Mouse (Mus musculus): Measurements from ENCODE around the gene AI837181. TPM values are rescaled to one million over a fixed set of nuclear protein-coding genes. Genes with fewer than 3 reads are reported as not detected.

The AI837181 gene
- polyA plus RNA-seq, 2 experiments: 10.7 to 16.7 TPM

GRCm38 (mm10) chr19:5388588-5389242, 36.2 kb upstream of the AI837181 start, which contains the start of gene Sart1:
Gene Sart1, minus strand, starts transcription at chr19:5388703.
- Histone ChIP-seq H3K27me3 (ENCODE audit: control insufficient read depth, insufficient read depth, low read length) (no peaks in the 10 kb centered on the region), H3K9me3 (ENCODE audit: control insufficient read depth, low read length) (no peaks in the 10 kb centered on the region), H3K36me3 (replicated peaks; ENCODE audit: control insufficient read depth, insufficient read depth, low read depth) (peaks cover 8% of the 10 kb centered on the region), H3K4me1 (replicated peaks; ENCODE audit: control insufficient read depth in 2 of 2, insufficient read depth in 2 of 2, low read length in 1 of 2) (peaks cover 23 to 25% of the 10 kb centered on the region in 2 experiments), H3K9ac (replicated peaks) (peak within 1 kb of the TSS; percentile 91), H3K4me2 (ENCODE audit: low read depth) (peak within 1 kb of the TSS; percentile 99), H3K27ac (peak within 1 kb of the TSS; percentile 92), H3K4me3 (ENCODE audit: insufficient read depth in 1 of 2, low read depth in 2 of 2, low read length in 2 of 2) (peak within 1 kb of the TSS; percentile 80 to 92)
- TF ChIP-seq CTCF (IDR thresholded peaks at IDR 0.05; ENCODE audit: low read depth) (no peak), EP300 (IDR thresholded peaks at IDR 0.05; ENCODE audit: low read depth) (no peak)
- DNase-seq (ENCODE audit: low read depth in 3 of 3, low spot score in 3 of 3) (peak; percentile 91 to 93 (median 92)), ATAC-seq (ENCODE audit: insufficient read depth) (peak; percentile 92)
- 1% methylated on average over 43 of the region's 43 CpGs for WGBS (ENCODE audit: insufficient replicate concordance)

- peak overlapping the region; percentile 99 for H3K4me2 ChIP-seq (ENCODE audit: low read depth)
- under 1% methylated on average over 12 of the region's 12 CpGs for WGBS (ENCODE audit: insufficient replicate concordance)
- peak overlapping the region; percentile 80 to 92 for H3K4me3 ChIP-seq (ENCODE audit: insufficient read depth in 1 of 2, low read depth in 2 of 2, low read length in 2 of 2)
- peak overlapping the region; percentile 92 for H3K27ac ChIP-seq
- no peak; the same call in 1 of the 2 replicates for TF ChIP-seq EP300 (IDR thresholded peaks at IDR 0.05; ENCODE audit: low read depth)
- no peak for TF ChIP-seq CTCF (IDR thresholded peaks at IDR 0.05; ENCODE audit: low read depth)
- DNase-seq (ENCODE audit: low read depth in 3 of 3, low spot score in 3 of 3): peak; percentile 49 to 58 (median 55)
- H3K27me3 ChIP-seq (ENCODE audit: control insufficient read depth, insufficient read depth, low read length): no peaks in the 10 kb centered on the region
- no peaks in the 10 kb centered on the region for H3K9me3 ChIP-seq (ENCODE audit: control insufficient read depth, low read length)
- peak; percentile 49; the same call in 1 of the 2 replicates for ATAC-seq (ENCODE audit: insufficient read depth)
- H3K4me1 ChIP-seq (replicated peaks; ENCODE audit: control insufficient read depth in 2 of 2, insufficient read depth in 2 of 2, low read length in 1 of 2): peaks cover 23 to 25% of the 10 kb centered on the region in 2 experiments
- peak overlapping the region; percentile 91 for H3K9ac ChIP-seq (replicated peaks)
- H3K36me3 ChIP-seq (replicated peaks; ENCODE audit: control insufficient read depth, insufficient read depth, low read depth): no peaks in the 10 kb centered on the region; the same call in 1 of the 2 replicates
Measured at GRCm38 (mm10) chr19:5389647-5390046, 35.3 kb upstream of the AI837181 start.

- H3K4me1 ChIP-seq (replicated peaks; ENCODE audit: control insufficient read depth in 2 of 2, insufficient read depth in 2 of 2, low read length in 1 of 2): peaks cover 23 to 25% of the 10 kb centered on the region in 2 experiments
- DNase-seq (ENCODE audit: low read depth in 3 of 3, low spot score in 3 of 3) (no peak), ATAC-seq (ENCODE audit: insufficient read depth) (no peak)
- peak overlapping the region; percentile 92 for H3K27ac ChIP-seq
- TF ChIP-seq CTCF (IDR thresholded peaks at IDR 0.05; ENCODE audit: low read depth): no peak
- no peak for TF ChIP-seq EP300 (IDR thresholded peaks at IDR 0.05; ENCODE audit: low read depth)
- H3K4me3 ChIP-seq (ENCODE audit: insufficient read depth in 1 of 2, low read depth in 2 of 2, low read length in 2 of 2): peak overlapping the region; percentile 80 to 92; a peak in 2 of 4 replicates
- no peaks in the 10 kb centered on the region for H3K9me3 ChIP-seq (ENCODE audit: control insufficient read depth, low read length)
- WGBS (ENCODE audit: insufficient replicate concordance): 67% methylated on average over 8 of the region's 8 CpGs
- H3K36me3 ChIP-seq (replicated peaks; ENCODE audit: control insufficient read depth, insufficient read depth, low read depth): no peaks in the 10 kb centered on the region
- H3K9ac ChIP-seq (replicated peaks): peak overlapping the region; percentile 91
- no peaks in the 10 kb centered on the region for H3K27me3 ChIP-seq (ENCODE audit: control insufficient read depth, insufficient read depth, low read length)
- H3K4me2 ChIP-seq (ENCODE audit: low read depth): peak overlapping the region; percentile 99
Measured at GRCm38 (mm10) chr19:5390416-5390815, 34.5 kb upstream of the AI837181 start.

- H3K9me3 ChIP-seq (ENCODE audit: control insufficient read depth, low read length): no peaks in the 10 kb centered on the region
- DNase-seq (ENCODE audit: low read depth in 3 of 3, low spot score in 3 of 3) (no peak), ATAC-seq (ENCODE audit: insufficient read depth) (no peak)
- H3K27ac ChIP-seq: no peak overlapping the region
- H3K4me1 ChIP-seq (replicated peaks; ENCODE audit: control insufficient read depth in 2 of 2, insufficient read depth in 2 of 2, low read length in 1 of 2): peaks cover 12 to 14% of the 10 kb centered on the region in 2 experiments
- 58% methylated on average over 4 of the region's 4 CpGs for WGBS (ENCODE audit: insufficient replicate concordance)
- no peaks in the 10 kb centered on the region for H3K36me3 ChIP-seq (replicated peaks; ENCODE audit: control insufficient read depth, insufficient read depth, low read depth)
- no peak overlapping the region for H3K4me2 ChIP-seq (ENCODE audit: low read depth)
- H3K4me3 ChIP-seq (ENCODE audit: insufficient read depth in 1 of 2, low read depth in 2 of 2, low read length in 2 of 2): no peak overlapping the region
- H3K9ac ChIP-seq (replicated peaks): no peak overlapping the region
- TF ChIP-seq CTCF (IDR thresholded peaks at IDR 0.05; ENCODE audit: low read depth) (no peak), EP300 (IDR thresholded peaks at IDR 0.05; ENCODE audit: low read depth) (no peak)
- no peaks in the 10 kb centered on the region for H3K27me3 ChIP-seq (ENCODE audit: control insufficient read depth, insufficient read depth, low read length)
Measured at GRCm38 (mm10) chr19:5392892-5393291, 32.1 kb upstream of the AI837181 start.

- DNase-seq (ENCODE audit: low read depth in 3 of 3, low spot score in 3 of 3): no peak
- no peaks in the 10 kb centered on the region for H3K9me3 ChIP-seq (ENCODE audit: control insufficient read depth, low read length)
- ATAC-seq (ENCODE audit: insufficient read depth): no peak
- no peak overlapping the region for H3K4me2 ChIP-seq (ENCODE audit: low read depth)
- no peak overlapping the region for H3K4me3 ChIP-seq (ENCODE audit: insufficient read depth in 1 of 2, low read depth in 2 of 2, low read length in 2 of 2)
- WGBS (ENCODE audit: insufficient replicate concordance): 64% methylated on average over 10 of the region's 10 CpGs
- peaks cover 12% of the 10 kb centered on the region in 2 experiments for H3K4me1 ChIP-seq (replicated peaks; ENCODE audit: control insufficient read depth in 2 of 2, insufficient read depth in 2 of 2, low read length in 1 of 2)
- no peak overlapping the region for H3K27ac ChIP-seq
- no peak overlapping the region for H3K9ac ChIP-seq (replicated peaks)
- H3K36me3 ChIP-seq (replicated peaks; ENCODE audit: control insufficient read depth, insufficient read depth, low read depth): no peaks in the 10 kb centered on the region
- no peaks in the 10 kb centered on the region for H3K27me3 ChIP-seq (ENCODE audit: control insufficient read depth, insufficient read depth, low read length)
- no peak for TF ChIP-seq CTCF (IDR thresholded peaks at IDR 0.05; ENCODE audit: low read depth)
- no peak for TF ChIP-seq EP300 (IDR thresholded peaks at IDR 0.05; ENCODE audit: low read depth)
Measured at GRCm38 (mm10) chr19:5394168-5394567, 30.8 kb upstream of the AI837181 start.
